Mouse (Mus musculus) liver, embryonic 14.5 days (tissue): ENCODE results near the gene Gss. TPM values are rescaled to one million over a fixed set of nuclear protein-coding genes. Genes with fewer than 3 reads are reported as not detected.

ENCODE experiments used
- ATAC-seq: fragments of 200-750 bp; cut with Nextera tagmentation; 2 replicates; pipeline ENCODE4 v1.8.0; 2017; ENCODE audit warnings: moderate number of reproducible peaks, mild to moderate bottlenecking, moderate library complexity; ENCODE audit not compliant: insufficient read depth
- DNase-seq, 3 experiments: peaks; one replicate each; pipeline ENCODE4 v3.0.0-alpha.2; 2012 to 2013; ENCODE audit warnings: low read depth in 3 of 3, low spot score in 3 of 3
- H3K27ac ChIP-seq: fragments of 300-500 bp; sonication (generic); 2 replicates; pipeline ENCODE4 v1.5.1; 2014; ENCODE audit warnings: moderate library complexity, mild to moderate bottlenecking, control low read depth, inconsistent platforms
- H3K27me3 ChIP-seq: fragments of 300-500 bp; sonication (generic); 2 replicates; pipeline ENCODE4 v1.6.1; 2014; ENCODE audit warnings: mild to moderate bottlenecking, low read length, moderate library complexity; ENCODE audit not compliant: control insufficient read depth, insufficient read depth
- H3K36me3 ChIP-seq: fragments of 300-500 bp; sonication (generic); replicated peaks from 2 replicates; pipeline ENCODE4 v1.6.1; 2014; ENCODE audit warnings: low read depth; ENCODE audit not compliant: control insufficient read depth, insufficient read depth
- H3K4me1 ChIP-seq, 2 experiments: fragments of 200-500 bp in 1 of 2; fragments of 300-500 bp in 1 of 2; sonication (generic) in 1 of 2; replicated peaks; 2 replicates each; pipeline ENCODE4 v1.6.1; 2012 to 2014; ENCODE audit warnings: antibody characterized with exemption in 1 of 2, inconsistent platforms in 1 of 2, low read length in 1 of 2; ENCODE audit not compliant: control insufficient read depth in 2 of 2, insufficient read depth in 2 of 2
- H3K4me2 ChIP-seq: fragments of 300-500 bp; sonication (generic); 2 replicates; pipeline ENCODE4 v1.6.1; 2014; ENCODE audit warnings: low read depth, mild to moderate bottlenecking, control low read depth, moderate library complexity
- H3K4me3 ChIP-seq, 2 experiments: fragments of 200-500 bp in 1 of 2; fragments of 300-500 bp in 1 of 2; sonication (generic) in 1 of 2; 2 replicates each; pipeline ENCODE4 v1.5.1; 2012 to 2014; ENCODE audit warnings: low read depth in 2 of 2, low read length in 2 of 2, mild to moderate bottlenecking in 2 of 2, control low read depth in 1 of 2, inconsistent platforms in 1 of 2, moderate library complexity in 1 of 2; ENCODE audit not compliant: insufficient read depth in 1 of 2
- H3K9ac ChIP-seq: fragments of 300-500 bp; sonication (generic); replicated peaks from 2 replicates; pipeline ENCODE4 v1.6.1; 2014; ENCODE audit warnings: mild to moderate bottlenecking, control low read depth, moderate library complexity
- H3K9me3 ChIP-seq: fragments of 300-500 bp; sonication (generic); 2 replicates; pipeline ENCODE4 v1.6.1; 2016; ENCODE audit warnings: low read length, mixed read lengths; ENCODE audit not compliant: control insufficient read depth
- CTCF ChIP-seq: IDR thresholded peaks from 2 replicates; pipeline ENCODE4 v1.5.1; 2016; ENCODE audit warnings: antibody characterized with exemption, low read depth, control low read depth
- EP300 ChIP-seq: IDR thresholded peaks from 2 replicates; pipeline ENCODE4 v1.6.1; 2016; ENCODE audit warnings: antibody characterized with exemption, low read depth
- WGBS: fragments of 180-500 bp; shearing (Covaris S2); extraction: QIAGEN DNeasy Blood & Tissue Kit; methylation state at CpG from one replicate; pipeline ENCODE4 v1.1.7; 2014; ENCODE audit not compliant: insufficient replicate concordance; 5-methylcytosine and 5-hydroxymethylcytosine counted together
- polyA plus RNA-seq, 2 experiments: library from polyadenylated mRNA; depleted of rRNA in 1 of 2; stranded (reverse) in 1 of 2; unstranded in 1 of 2; fragments of >200 nt; fragmentation: Nextera tagmentation in 1 of 2; extraction: Ambion mirVana in 1 of 2; gene quantifications; 2 replicates each; pipeline versions ENCODE4 v1.2.1 to v1.2.3; 2012 to 2014

The Gss gene
- polyA plus RNA-seq, 2 experiments = 37.9 to 64.6 TPM

GRCm38 (mm10) chr2:155619817-155620216 is 27.2 kb upstream of the Gss start:
- Histone ChIP-seq H3K36me3 (no peaks in the 10 kb centered on the region), H3K9me3 (no peaks in the 10 kb centered on the region), H3K27me3 (no peaks in the 10 kb centered on the region), H3K4me1 (peaks cover 36 to 37% of the 10 kb centered on the region in 2 experiments), H3K4me3 (no peak overlapping the region), H3K9ac (no peak overlapping the region), H3K27ac (peak overlapping the region; percentile 14; the same call in 1 of the 2 replicates), H3K4me2 (no peak overlapping the region)
- DNase-seq = peak; percentile 57 to 75 (median 59)
- WGBS = 16% methylated on average over 8 of the region's 8 CpGs
- ATAC-seq = peak; percentile 73
- TF ChIP-seq EP300 = no peak
- TF ChIP-seq CTCF = peak; percentile 98

- Histone ChIP-seq H3K9ac (peak overlapping the region; percentile 38), H3K4me3 (peak overlapping the region in 1 of 2 experiments; percentile 36; a peak in 1 of 4 replicates), H3K27me3 (no peaks in the 10 kb centered on the region), H3K4me2 (peak overlapping the region; percentile 48), H3K9me3 (no peaks in the 10 kb centered on the region), H3K27ac (peak overlapping the region; percentile 58), H3K36me3 (no peaks in the 10 kb centered on the region), H3K4me1 (peaks cover 48 to 60% of the 10 kb centered on the region in 2 experiments)
- DNase-seq (no peak), ATAC-seq (no peak)
- WGBS = 22% methylated on average over 6 of the region's 6 CpGs
- no peak for TF ChIP-seq EP300
Measured at GRCm38 (mm10) chr2:155616971-155617370, 24.4 kb upstream of the Gss start.

- no peaks in the 10 kb centered on the region for H3K27me3 ChIP-seq
- ATAC-seq (peak; percentile 79), DNase-seq (peak in 1 of 3 experiments; percentile 58)
- H3K9me3 ChIP-seq = no peaks in the 10 kb centered on the region
- peak overlapping the region; percentile 96 for H3K27ac ChIP-seq
- H3K4me1 ChIP-seq = peaks cover 48 to 62% of the 10 kb centered on the region in 2 experiments
- TF ChIP-seq CTCF (no peak), EP300 (no peak)
- peak overlapping the region; percentile 98 for H3K4me2 ChIP-seq
- H3K36me3 ChIP-seq = no peaks in the 10 kb centered on the region
- peak overlapping the region; percentile 91 for H3K9ac ChIP-seq
- 28% methylated on average over 8 of the region's 8 CpGs for WGBS
- H3K4me3 ChIP-seq = peak overlapping the region; percentile 61 to 72
Measured at GRCm38 (mm10) chr2:155613953-155614352, 21.3 kb upstream of the Gss start.

GRCm38 (mm10) chr2:155613326-155613755 is 20.7 kb upstream of the Gss start:
- Histone ChIP-seq H3K9ac (peak overlapping the region; percentile 91), H3K4me3 (peak overlapping the region; percentile 61 to 72), H3K9me3 (no peaks in the 10 kb centered on the region), H3K4me1 (peaks cover 42 to 57% of the 10 kb centered on the region in 2 experiments), H3K36me3 (no peaks in the 10 kb centered on the region), H3K27ac (peak overlapping the region; percentile 96), H3K27me3 (no peaks in the 10 kb centered on the region), H3K4me2 (peak overlapping the region; percentile 98)
- DNase-seq (peak; percentile 91 to 93 (median 92)), ATAC-seq (peak; percentile 97)
- TF ChIP-seq EP300 (no peak), CTCF (peak; percentile 45; the same call in 1 of the 2 replicates)
- whole genome bisulfite sequencing = 3% methylated on average over 20 of the region's 20 CpGs

- H3K4me2 ChIP-seq = peak overlapping the region; percentile 98
- H3K9me3 ChIP-seq = no peaks in the 10 kb centered on the region
- H3K27ac ChIP-seq = peak overlapping the region; percentile 96
- no peak for TF ChIP-seq CTCF
- TF ChIP-seq EP300 = no peak
- peak overlapping the region; percentile 91 for H3K9ac ChIP-seq
- H3K36me3 ChIP-seq = no peaks in the 10 kb centered on the region
- ATAC-seq (no peak), DNase-seq (peak in 2 of 3 experiments; percentile 67 to 73)
- no peak overlapping the region for H3K4me3 ChIP-seq
- WGBS = 70% methylated on average over 9 of the region's 9 CpGs
- no peaks in the 10 kb centered on the region for H3K27me3 ChIP-seq
- H3K4me1 ChIP-seq = peaks cover 37 to 53% of the 10 kb centered on the region in 2 experiments
Measured at GRCm38 (mm10) chr2:155611834-155612550, 19.4 kb upstream of the Gss start.
